Mouse (Mus musculus): ENCODE data around the gene Angptl4.
"Not testable (repeated sequence)": the region's sequence is repeated elsewhere in the genome, so short reads cannot be mapped to it uniquely, and the experiment has no call there.

The Angptl4 gene

GRCm38 (mm10) chr17:33756108-33756790 lies 25.4 kb downstream of the Angptl4 start:
- peak; percentile 46 for DNase-seq (ENCODE audit: inconsistent ontology term)

GRCm38 (mm10) chr17:33755418-33756107 lies 26.1 kb downstream of the Angptl4 start:
- DNase-seq (ENCODE audit: inconsistent ontology term): peak; percentile 81

GRCm38 (mm10) chr17:33754656-33755055 lies 27.0 kb downstream of the Angptl4 start:
- DNase-seq (ENCODE audit: inconsistent ontology term): no peak

GRCm38 (mm10) chr17:33752297-33752696 lies 29.3 kb downstream of the Angptl4 start:
- DNase-seq (ENCODE audit: inconsistent ontology term): no peak

- DNase-seq (ENCODE audit: inconsistent ontology term): no peak
Observed at GRCm38 (mm10) chr17:33751181-33751580, 30.4 kb downstream of the Angptl4 start.

GRCm38 (mm10) chr17:33749451-33749850 lies 32.2 kb downstream of the Angptl4 start:
- DNase-seq (ENCODE audit: inconsistent ontology term): no peak

- peak; percentile 43 for DNase-seq (ENCODE audit: inconsistent ontology term)
Observed at GRCm38 (mm10) chr17:33746011-33746410, 35.6 kb downstream of the Angptl4 start.

- DNase-seq (ENCODE audit: inconsistent ontology term): no peak
Observed at GRCm38 (mm10) chr17:33744686-33745384, 36.8 kb downstream of the Angptl4 start.

- no peak for DNase-seq (ENCODE audit: inconsistent ontology term)
Observed at GRCm38 (mm10) chr17:33742420-33742819, 39.2 kb downstream of the Angptl4 start.

- DNase-seq (ENCODE audit: inconsistent ontology term): not testable (repeated sequence)
Observed at GRCm38 (mm10) chr17:33733526-33733925, 48.1 kb downstream of the Angptl4 start.

GRCm38 (mm10) chr17:33732556-33733083 lies 49.0 kb downstream of the Angptl4 start:
- not testable (repeated sequence) for DNase-seq (ENCODE audit: inconsistent ontology term)

- DNase-seq (ENCODE audit: inconsistent ontology term): no peak
Observed at GRCm38 (mm10) chr17:33729215-33729614, 52.4 kb downstream of the Angptl4 start.

GRCm38 (mm10) chr17:33728396-33728795 lies 53.2 kb downstream of the Angptl4 start:
- no peak for DNase-seq (ENCODE audit: inconsistent ontology term)
